Mouse (Mus musculus) stomach, embryonic 15.5 days (tissue): Measurements from ENCODE around the gene Camta1. TPM values are rescaled to one million over a fixed set of nuclear protein-coding genes. Genes with fewer than 3 reads are reported as not detected.
A peak's percentile ranks its signal among the peaks of the same experiment; 100 is the strongest.

Experiments used
- ATAC-seq: fragments of 200-750 bp; cut with Nextera tagmentation; 2 replicates; pipeline ENCODE4 v1.8.0; 2017; ENCODE audit warnings: low read depth, moderate number of reproducible peaks, moderate TSS enrichment; ENCODE audit not compliant: insufficient read depth, low FRiP score
- H3K27ac ChIP-seq: fragments of 300-500 bp; sonication (generic); 2 replicates; pipeline ENCODE4 v1.5.1; 2015; ENCODE audit warnings: mild to moderate bottlenecking, inconsistent platforms
- H3K27me3 ChIP-seq: fragments of 300-500 bp; sonication (generic); replicated peaks from 2 replicates; pipeline ENCODE4 v1.6.1; 2015; ENCODE audit warnings: inconsistent platforms
- H3K36me3 ChIP-seq: fragments of 300-500 bp; sonication (generic); 2 replicates; pipeline ENCODE4 v1.6.1; 2015; ENCODE audit warnings: inconsistent platforms
- H3K4me1 ChIP-seq: fragments of 300-500 bp; sonication (generic); 2 replicates; pipeline ENCODE4 v1.6.1; 2015; ENCODE audit warnings: inconsistent platforms
- H3K4me2 ChIP-seq: fragments of 300-500 bp; sonication (generic); 2 replicates; pipeline ENCODE4 v1.6.1; 2015; ENCODE audit warnings: mild to moderate bottlenecking, inconsistent platforms
- H3K4me3 ChIP-seq: fragments of 300-500 bp; sonication (generic); replicated peaks from 2 replicates; pipeline ENCODE4 v1.5.1; 2015; ENCODE audit warnings: inconsistent platforms
- H3K9ac ChIP-seq: fragments of 300-500 bp; sonication (generic); 2 replicates; pipeline ENCODE4 v1.6.1; 2015; ENCODE audit warnings: inconsistent platforms
- H3K9me3 ChIP-seq: fragments of 300-500 bp; sonication (generic); 2 replicates; pipeline ENCODE4 v1.6.1; 2016; ENCODE audit warnings: inconsistent platforms
- WGBS: fragments of 180-500 bp; shearing (Covaris S2); methylation state at CpG from one replicate; pipeline ENCODE4 v1.1.7; 2015; 5-methylcytosine and 5-hydroxymethylcytosine counted together
- polyA plus RNA-seq: library from polyadenylated mRNA; unstranded; fragments of >200 nt; fragmentation: Nextera tagmentation; extraction: Ambion mirVana; gene quantifications from 2 replicates; pipeline ENCODE4 v1.2.1, GENCODE M21; 2015

Gene Camta1
- polyA plus RNA-seq, 1 experiment from 2014 or later: 63.7 TPM

GRCm38 (mm10) chr4:151111226-151111625 lies 750.5 kb downstream of the Camta1 start:
- Histone ChIP-seq H3K4me3 (no peak overlapping the region), H3K27ac (no peak overlapping the region), H3K36me3 (no peaks in the 10 kb centered on the region), H3K4me1 (0 out of 2 replicates have a peak, but pooled peaks cover 9% of the 10 kb centered on the region), H3K9me3 (no peaks in the 10 kb centered on the region), H3K27me3 (peaks cover 28% of the 10 kb centered on the region), H3K4me2 (no peak overlapping the region), H3K9ac (no peak overlapping the region)
- 59% methylated on average over 8 of the region's 8 CpGs for WGBS
- ATAC-seq: no peak

GRCm38 (mm10) chr4:151108834-151109241 lies 752.8 kb downstream of the Camta1 start:
- Histone ChIP-seq H3K27ac (0 out of 2 replicates have a peak overlapping the region, but pooled peaks have one; percentile 18), H3K9me3 (no peaks in the 10 kb centered on the region), H3K27me3 (peaks cover 33% of the 10 kb centered on the region), H3K4me3 (peak overlapping the region; percentile 65), H3K9ac (no peak overlapping the region), H3K4me2 (peak overlapping the region; percentile 99), H3K4me1 (0 out of 2 replicates have a peak, but pooled peaks cover 9% of the 10 kb centered on the region), H3K36me3 (no peaks in the 10 kb centered on the region)
- peak; percentile 4; the same call in 1 of the 2 replicates for ATAC-seq
- 3% methylated on average over 10 of the region's 20 CpGs for WGBS

- H3K36me3 ChIP-seq: no peaks in the 10 kb centered on the region
- WGBS: under 1% methylated on average over 86 of the region's 101 CpGs
- H3K4me2 ChIP-seq: peak overlapping the region; percentile 99
- H3K27me3 ChIP-seq: peaks cover 33% of the 10 kb centered on the region
- ATAC-seq: peak; percentile 96
- H3K4me3 ChIP-seq: peak overlapping the region; percentile 65
- 0 out of 2 replicates have a peak, but pooled peaks cover 9% of the 10 kb centered on the region for H3K4me1 ChIP-seq
- H3K9me3 ChIP-seq: no peaks in the 10 kb centered on the region
- H3K27ac ChIP-seq: 0 out of 2 replicates have a peak overlapping the region, but pooled peaks have one; percentile 18
- H3K9ac ChIP-seq: peak overlapping the region; percentile 42; the same call in 1 of the 2 replicates
These were observed 753.5 kb downstream of the Camta1 start for GRCm38 (mm10) chr4:151108028-151108771.

GRCm38 (mm10) chr4:151107131-151108001 lies 754.3 kb downstream of the Camta1 start:
- no peak overlapping the region for H3K27ac ChIP-seq
- peak overlapping the region; percentile 65 for H3K4me3 ChIP-seq
- 3% methylated on average over 60 of the region's 60 CpGs for WGBS
- no peaks in the 10 kb centered on the region for H3K36me3 ChIP-seq
- H3K4me2 ChIP-seq: peak overlapping the region; percentile 99
- H3K9ac ChIP-seq: peak overlapping the region; percentile 42; the same call in 1 of the 2 replicates
- 0 out of 2 replicates have a peak, but pooled peaks cover 9% of the 10 kb centered on the region for H3K4me1 ChIP-seq
- peak; percentile 12; the same call in 1 of the 2 replicates for ATAC-seq
- no peaks in the 10 kb centered on the region for H3K9me3 ChIP-seq
- peaks cover 33% of the 10 kb centered on the region for H3K27me3 ChIP-seq

GRCm38 (mm10) chr4:151106468-151106867 lies 755.2 kb downstream of the Camta1 start:
- no peak for ATAC-seq
- Histone ChIP-seq H3K9ac (no peak overlapping the region), H3K27ac (no peak overlapping the region), H3K4me3 (0 out of 2 replicates have a peak overlapping the region, but pooled peaks have one; percentile 3), H3K27me3 (peaks cover 33% of the 10 kb centered on the region), H3K4me1 (0 out of 2 replicates have a peak, but pooled peaks cover 9% of the 10 kb centered on the region), H3K9me3 (no peaks in the 10 kb centered on the region), H3K36me3 (no peaks in the 10 kb centered on the region), H3K4me2 (0 out of 2 replicates have a peak overlapping the region, but pooled peaks have one; percentile 14)
- WGBS: 36% methylated on average over 10 of the region's 10 CpGs

GRCm38 (mm10) chr4:151105886-151106285 lies 755.8 kb downstream of the Camta1 start:
- Histone ChIP-seq H3K4me2 (no peak overlapping the region), H3K4me1 (0 out of 2 replicates have a peak, but pooled peaks cover 9% of the 10 kb centered on the region), H3K27me3 (peaks cover 33% of the 10 kb centered on the region), H3K36me3 (no peaks in the 10 kb centered on the region), H3K27ac (no peak overlapping the region), H3K9ac (no peak overlapping the region), H3K4me3 (no peak overlapping the region), H3K9me3 (no peaks in the 10 kb centered on the region)
- ATAC-seq: no peak
- 69% methylated on average over 6 of the region's 6 CpGs for WGBS

GRCm38 (mm10) chr4:151104147-151104546 lies 757.5 kb downstream of the Camta1 start:
- no peak for ATAC-seq
- H3K27me3 ChIP-seq: peaks cover 23% of the 10 kb centered on the region
- H3K4me1 ChIP-seq: 0 out of 2 replicates have a peak, but pooled peaks cover 9% of the 10 kb centered on the region
- 71% methylated on average over 10 of the region's 10 CpGs for WGBS
- H3K4me2 ChIP-seq: no peak overlapping the region
- H3K9ac ChIP-seq: no peak overlapping the region
- no peak overlapping the region for H3K4me3 ChIP-seq
- H3K27ac ChIP-seq: no peak overlapping the region
- H3K9me3 ChIP-seq: no peaks in the 10 kb centered on the region
- no peaks in the 10 kb centered on the region for H3K36me3 ChIP-seq

- Histone ChIP-seq H3K4me2 (no peak overlapping the region), H3K9ac (no peak overlapping the region), H3K4me1 (0 out of 2 replicates have a peak, but pooled peaks cover 6% of the 10 kb centered on the region), H3K27ac (no peak overlapping the region), H3K4me3 (no peak overlapping the region), H3K9me3 (no peaks in the 10 kb centered on the region), H3K36me3 (no peaks in the 10 kb centered on the region), H3K27me3 (peaks cover 23% of the 10 kb centered on the region)
- 77% methylated on average over 11 of the region's 11 CpGs for WGBS
- no peak for ATAC-seq
These were observed 758.0 kb downstream of the Camta1 start for GRCm38 (mm10) chr4:151103646-151104045.

GRCm38 (mm10) chr4:151097104-151097438 lies 764.6 kb downstream of the Camta1 start:
- no peaks in the 10 kb centered on the region for H3K9me3 ChIP-seq
- no peaks in the 10 kb centered on the region for H3K27me3 ChIP-seq
- peak overlapping the region; percentile 28; the same call in 1 of the 2 replicates for H3K27ac ChIP-seq
- no peak overlapping the region for H3K9ac ChIP-seq
- no peak overlapping the region for H3K4me3 ChIP-seq
- H3K4me1 ChIP-seq: 0 out of 2 replicates have a peak, but pooled peaks cover 2% of the 10 kb centered on the region
- no peak overlapping the region for H3K4me2 ChIP-seq
- no peaks in the 10 kb centered on the region for H3K36me3 ChIP-seq
- WGBS: 70% methylated on average over 11 of the region's 11 CpGs
- no peak for ATAC-seq

- 67% methylated on average over 18 of the region's 18 CpGs for WGBS
- Histone ChIP-seq H3K4me3 (no peak overlapping the region), H3K4me2 (peak overlapping the region; percentile 19; the same call in 1 of the 2 replicates), H3K9ac (no peak overlapping the region), H3K9me3 (no peaks in the 10 kb centered on the region), H3K36me3 (no peaks in the 10 kb centered on the region), H3K4me1 (0 out of 2 replicates have a peak, but pooled peaks cover 2% of the 10 kb centered on the region), H3K27me3 (no peaks in the 10 kb centered on the region), H3K27ac (peak overlapping the region; percentile 44; the same call in 1 of the 2 replicates)
- ATAC-seq: 0 out of 2 replicates have a peak, but pooled peaks have one; percentile 31
These were observed 765.2 kb downstream of the Camta1 start for GRCm38 (mm10) chr4:151096334-151097103.

- Histone ChIP-seq H3K4me3 (no peak overlapping the region), H3K4me1 (0 out of 2 replicates have a peak, but pooled peaks cover 2% of the 10 kb centered on the region), H3K9me3 (no peaks in the 10 kb centered on the region), H3K36me3 (no peaks in the 10 kb centered on the region), H3K9ac (no peak overlapping the region), H3K27me3 (no peaks in the 10 kb centered on the region), H3K4me2 (no peak overlapping the region), H3K27ac (no peak overlapping the region)
- no peak for ATAC-seq
- 37% methylated on average over 2 of the region's 2 CpGs for WGBS
These were observed 766.5 kb downstream of the Camta1 start for GRCm38 (mm10) chr4:151095207-151095606.
